ENCODE assay signal across 10 mouse cellular contexts in the genomic region with DNA sequence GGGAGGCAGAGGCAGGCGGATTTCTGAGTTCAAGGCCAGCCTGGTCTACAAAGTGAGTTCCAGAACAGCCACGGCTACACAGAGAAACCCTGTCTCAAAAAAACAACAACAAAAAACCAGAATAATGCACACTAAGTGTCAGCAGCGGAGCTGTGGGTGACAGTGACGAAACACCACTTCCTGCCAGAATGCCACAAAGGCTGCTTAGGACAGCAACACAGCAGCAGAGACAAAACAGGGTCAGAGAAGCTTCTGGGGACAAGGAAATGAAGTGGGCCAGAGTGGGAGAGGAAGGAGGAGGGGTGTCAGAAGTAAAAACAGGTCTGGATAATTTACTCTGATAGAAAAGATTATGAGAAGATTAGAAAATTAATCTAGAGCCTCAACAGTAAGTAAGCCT. TPM values are rescaled to one million over a fixed set of nuclear protein-coding genes. Genes with fewer than 3 reads are reported as not detected.
DNase-seq lines count a peak whose midpoint lies in the region; ATAC-seq lines count a peak whose summit lies in the region.
"Had no signal": no experiment of that assay in that cellular context is flagged by ENCODE, and none has a peak within 500 bp of the region (broad histone marks: within the 10 kb centered on the region; RNA-seq: fewer than 3 reads in every experiment).

No protein-coding gene starts in this region.

- no peak for ATAC-seq in kidney, embryonic 14.5 days (ENCODE audit: low FRiP score, low TSS enrichment)
- peak; percentile 63 for ATAC-seq in lung, embryonic 16.5 days (ENCODE audit: low read depth)
- ATAC-seq in neutrophil, adult 5-6 weeks (ENCODE audit: extremely low read depth, insufficient number of reproducible peaks, low FRiP score, poor library complexity, severe bottlenecking) = peak; percentile 74
- ATAC-seq: forebrain, embryonic 15.5 days had no signal

- H3K9me3 ChIP-seq in kidney, embryonic 14.5 days (ENCODE audit: control insufficient read depth, low read length) = no peaks in the 10 kb centered on the region
- H3K9me3 ChIP-seq in lung, embryonic 16.5 days (ENCODE audit: control insufficient read depth, low read length) = no peaks in the 10 kb centered on the region
- H3K9me3 ChIP-seq: forebrain, embryonic 15.5 days; heart, embryonic 12.5 days had no signal

- no peak overlapping the region for H3K27ac ChIP-seq in kidney, embryonic 14.5 days (ENCODE audit: low read depth, low read length)
- H3K27ac ChIP-seq in lung, embryonic 16.5 days (ENCODE audit: low read length) = peak overlapping the region; percentile 18; the same call in 1 of the 2 replicates
- H3K27ac ChIP-seq: forebrain, embryonic 15.5 days had no signal

- H3K36me3 ChIP-seq in kidney, embryonic 14.5 days (ENCODE audit: control insufficient read depth, insufficient read depth, low read length) = no peaks in the 10 kb centered on the region
- no peaks in the 10 kb centered on the region for H3K36me3 ChIP-seq in lung, embryonic 16.5 days (ENCODE audit: control insufficient read depth, insufficient read depth, low read length)

- H3K4me1 ChIP-seq in kidney, embryonic 14.5 days (ENCODE audit: control insufficient read depth, insufficient read depth, low read length) = no peaks in the 10 kb centered on the region
- peaks cover 7% of the 10 kb centered on the region; the same call in 1 of the 2 replicates for H3K4me1 ChIP-seq in lung, embryonic 16.5 days (replicated peaks; ENCODE audit: control insufficient read depth, insufficient read depth, low read length)

- no peaks in the 10 kb centered on the region for H3K27me3 ChIP-seq in kidney, embryonic 14.5 days (ENCODE audit: control insufficient read depth, insufficient read depth, low read length)
- no peaks in the 10 kb centered on the region for H3K27me3 ChIP-seq in lung, embryonic 16.5 days (ENCODE audit: control insufficient read depth, insufficient read depth, low read depth, low read length)
- H3K27me3 ChIP-seq: forebrain, embryonic 15.5 days; heart, embryonic 12.5 days had no signal

- no peak overlapping the region for H3K4me3 ChIP-seq in kidney, embryonic 14.5 days (ENCODE audit: low read length)
- H3K4me3 ChIP-seq in lung, embryonic 16.5 days (ENCODE audit: low read length) = no peak overlapping the region
- H3K4me3 ChIP-seq: forebrain, embryonic 15.5 days; heart, embryonic 12.5 days had no signal

- whole genome bisulfite sequencing in kidney, embryonic 14.5 days = 55% methylated on average over 4 of the region's 4 CpGs
- 55% methylated on average over 4 of the region's 4 CpGs for WGBS in lung, embryonic 16.5 days

- DNase-seq in kidney, postnatal 14 days = peak; percentile 25
- DNase-seq in T-cell, adult 2 months (ENCODE audit: low spot score) = peak; percentile 88
- DNase-seq in embryo, embryonic 10.5 days (ENCODE audit: low spot score) = no peak
- no peak for DNase-seq in ovary, postnatal 36 days (ENCODE audit: low spot score)
- no peak for DNase-seq in right cerebral cortex, postnatal 4 days

- no peak overlapping the region for H3K4me2 ChIP-seq in kidney, embryonic 14.5 days (replicated peaks; ENCODE audit: low read depth, low read length)
- H3K4me2 ChIP-seq in lung, embryonic 16.5 days (ENCODE audit: low read depth, low read length) = no peak overlapping the region
- H3K4me2 ChIP-seq: forebrain, embryonic 15.5 days; heart, embryonic 12.5 days had no signal

- H3K9ac ChIP-seq in kidney, embryonic 14.5 days (ENCODE audit: low read depth, low read length) = no peak overlapping the region
- no peak overlapping the region for H3K9ac ChIP-seq in lung, embryonic 16.5 days (ENCODE audit: low read length)
- H3K9ac ChIP-seq: forebrain, embryonic 15.5 days; heart, embryonic 12.5 days had no signal

RNA-seq across cellular contexts. Expression of gene Tmem97, which starts 49.5 kb away (rescaled TPM):
- 91.1 and 103 TPM in 2 replicates for polyA plus RNA-seq in kidney, embryonic 14.5 days (2014; fragmentation: Nextera tagmentation; extraction: Ambion mirVana)
- 64.7 and 71.5 TPM in 2 replicates for polyA plus RNA-seq in lung, embryonic 16.5 days (2015; fragmentation: Nextera tagmentation; extraction: Ambion mirVana)
- 0.93 and 2.9 TPM in 2 replicates for total RNA-seq in neutrophil, adult 5-6 weeks (2017)

Comparison
In these comparisons a context has a peak if more than half of its experiments do, and no peak if none do; other contexts are left out.
1. DNase-seq: peak in kidney, postnatal 14 days (single experiment) and T-cell, adult 2 months (single experiment); none in embryo, embryonic 10.5 days (single experiment), ovary, postnatal 36 days (single experiment) and right cerebral cortex, postnatal 4 days (single experiment).